Mouse (Mus musculus) midbrain, embryonic 14.5 days (tissue): ENCODE data around the gene Recql. TPM values are rescaled to one million over a fixed set of nuclear protein-coding genes. Genes with fewer than 3 reads are reported as not detected.

Experiments used
- ATAC-seq: fragments of 200-750 bp; cut with Nextera tagmentation; 2 replicates; pipeline ENCODE4 v1.8.0; 2017; ENCODE audit warnings: moderate number of reproducible peaks, moderate library complexity; ENCODE audit not compliant: low FRiP score, low TSS enrichment
- DNase-seq: peaks from one replicate; pipeline ENCODE4 v3.0.0-alpha.2; 2015
- H3K27ac ChIP-seq: fragments of 300-500 bp; sonication (generic); replicated peaks from 2 replicates; pipeline ENCODE4 v1.5.1; 2014; ENCODE audit warnings: mild to moderate bottlenecking, low read depth, low read length, moderate library complexity
- H3K27me3 ChIP-seq: fragments of 300-500 bp; sonication (generic); 2 replicates; pipeline ENCODE4 v1.6.1; 2014; ENCODE audit warnings: low read length, control low read depth, mixed read lengths; ENCODE audit not compliant: control insufficient read depth, insufficient read depth
- H3K36me3 ChIP-seq: fragments of 300-500 bp; sonication (generic); 2 replicates; pipeline ENCODE4 v1.6.1; 2014; ENCODE audit warnings: low read length, control low read depth; ENCODE audit not compliant: control insufficient read depth, insufficient read depth
- H3K4me1 ChIP-seq: fragments of 300-500 bp; sonication (generic); 2 replicates; pipeline ENCODE4 v1.6.1; 2014; ENCODE audit warnings: mild to moderate bottlenecking, antibody characterized with exemption, low read length, control low read depth; ENCODE audit not compliant: control insufficient read depth, insufficient read depth
- H3K4me2 ChIP-seq: fragments of 300-500 bp; sonication (generic); 2 replicates; pipeline ENCODE4 v1.6.1; 2014; ENCODE audit warnings: mild to moderate bottlenecking, low read length, moderate library complexity
- H3K4me3 ChIP-seq: fragments of 300-500 bp; sonication (generic); replicated peaks from 2 replicates; pipeline ENCODE4 v1.5.1; 2014; ENCODE audit warnings: low read depth, low read length
- H3K9ac ChIP-seq: fragments of 300-500 bp; sonication (generic); replicated peaks from 2 replicates; pipeline ENCODE4 v1.6.1; 2014; ENCODE audit warnings: mild to moderate bottlenecking, low read length, moderate library complexity
- H3K9me3 ChIP-seq: fragments of 300-500 bp; sonication (generic); 2 replicates; pipeline ENCODE4 v1.6.1; 2016; ENCODE audit warnings: low read length, control low read depth, mixed read lengths; ENCODE audit not compliant: control insufficient read depth
- WGBS: fragments of 180-500 bp; shearing (Covaris S2); extraction: QIAGEN DNeasy Blood & Tissue Kit; methylation state at CpG from one replicate; pipeline ENCODE4 v1.1.7; 2014; 5-methylcytosine and 5-hydroxymethylcytosine counted together
- polyA plus RNA-seq: library from polyadenylated mRNA; unstranded; fragments of >200 nt; fragmentation: Nextera tagmentation; extraction: Ambion mirVana; gene quantifications from 2 replicates; pipeline ENCODE4 v1.2.1, GENCODE M21; 2014

The Recql gene
- polyA plus RNA-seq, 1 experiment from 2014 or later: 35.7 TPM

DNA sequence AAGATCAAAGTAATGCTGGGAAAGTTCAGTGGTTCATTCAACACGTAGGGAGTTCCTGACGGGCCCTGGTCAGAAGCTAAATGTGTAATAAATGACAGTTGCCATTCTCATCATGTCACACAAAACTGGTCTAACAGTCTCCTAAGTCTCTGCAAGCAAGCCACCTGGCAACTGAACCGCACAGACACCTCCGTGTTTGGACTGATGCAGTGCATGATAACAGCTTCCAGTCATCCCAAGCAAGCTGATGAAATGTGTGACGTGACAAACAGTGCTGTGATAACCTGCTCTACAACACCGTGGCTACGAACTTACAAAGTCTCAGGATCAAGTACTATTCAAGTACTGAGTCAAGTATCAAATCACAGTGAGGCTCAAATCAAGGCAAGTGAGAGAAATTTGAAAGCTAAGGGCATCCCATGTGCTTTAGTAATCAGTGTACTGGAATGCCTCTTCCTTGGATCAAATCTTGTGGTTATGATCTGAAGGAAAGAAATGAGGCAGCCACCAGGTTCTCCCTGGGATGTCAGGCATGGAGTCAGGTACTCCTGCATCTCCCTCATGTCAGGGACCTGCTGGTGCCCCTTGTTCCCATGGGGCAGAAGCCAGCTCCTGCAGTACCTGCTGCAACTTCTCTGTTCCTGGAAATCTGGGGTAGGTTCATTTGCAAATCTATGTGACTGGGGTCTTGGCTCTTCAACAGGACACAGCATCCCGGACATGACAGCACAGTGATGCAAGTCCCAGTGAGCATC lies 8.1 kb downstream of the Recql start:
- H3K4me3 ChIP-seq: no peak overlapping the region
- H3K27ac ChIP-seq: no peak overlapping the region
- H3K4me2 ChIP-seq: no peak overlapping the region
- no peak overlapping the region for H3K9ac ChIP-seq
- WGBS: 94% methylated on average over 8 of the region's 8 CpGs
- no peaks in the 10 kb centered on the region for H3K4me1 ChIP-seq
- ATAC-seq (no peak), DNase-seq (no peak)
- peaks cover 32% of the 10 kb centered on the region for H3K36me3 ChIP-seq
- no peaks in the 10 kb centered on the region for H3K9me3 ChIP-seq
- no peaks in the 10 kb centered on the region for H3K27me3 ChIP-seq

DNA sequence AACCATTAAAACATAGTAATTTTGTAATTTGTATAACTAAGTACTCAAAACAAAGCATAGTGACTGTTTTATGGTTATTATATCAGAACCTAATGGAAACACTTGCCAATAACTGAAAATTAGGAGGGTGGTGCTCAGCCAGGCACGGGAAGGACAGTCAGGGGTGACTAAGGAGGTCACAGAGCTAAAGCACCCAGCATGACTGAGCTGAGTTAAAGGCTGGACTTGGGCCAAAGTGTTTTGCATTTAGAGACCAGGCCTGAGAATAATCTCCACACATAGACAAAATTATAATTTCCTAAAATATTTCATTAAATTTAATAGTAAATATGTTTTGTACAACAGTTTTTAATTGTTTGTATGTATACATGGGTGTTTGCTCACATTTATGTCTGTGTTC lies 9.8 kb downstream of the Recql start:
- H3K27ac ChIP-seq: no peak overlapping the region
- no peak overlapping the region for H3K4me3 ChIP-seq
- no peaks in the 10 kb centered on the region for H3K27me3 ChIP-seq
- 86% methylated on average over 1 of the region's 1 CpGs for WGBS
- no peaks in the 10 kb centered on the region for H3K9me3 ChIP-seq
- H3K36me3 ChIP-seq: peaks cover 42% of the 10 kb centered on the region
- no peak for DNase-seq
- H3K9ac ChIP-seq: no peak overlapping the region
- no peaks in the 10 kb centered on the region for H3K4me1 ChIP-seq
- ATAC-seq: no peak
- no peak overlapping the region for H3K4me2 ChIP-seq

DNA sequence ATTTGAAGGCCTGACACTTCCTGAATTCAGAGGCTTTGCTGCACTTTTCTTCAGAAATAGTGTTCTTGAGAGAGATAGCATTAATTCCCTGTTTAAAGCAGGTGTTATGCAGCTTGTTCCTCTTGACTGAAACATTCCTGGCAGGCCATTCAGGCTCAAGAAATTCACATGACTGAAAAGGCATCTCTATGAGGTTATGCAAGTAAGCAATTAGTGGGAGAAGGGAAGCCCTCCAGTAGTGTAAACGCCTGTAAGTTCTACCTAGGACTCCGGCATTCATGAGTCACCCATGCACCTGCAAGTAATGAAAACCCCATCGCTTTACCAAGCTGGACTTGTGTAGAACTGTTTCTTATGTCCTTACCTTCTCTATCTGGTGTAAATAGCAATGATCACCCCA lies 17.3 kb downstream of the Recql start:
- Histone ChIP-seq H3K9ac (no peak overlapping the region), H3K4me3 (no peak overlapping the region), H3K4me2 (no peak overlapping the region), H3K4me1 (no peaks in the 10 kb centered on the region), H3K27me3 (no peaks in the 10 kb centered on the region), H3K27ac (no peak overlapping the region), H3K9me3 (no peaks in the 10 kb centered on the region), H3K36me3 (peaks cover 78% of the 10 kb centered on the region)
- ATAC-seq (no peak), DNase-seq (no peak)
- WGBS: 92% methylated on average over 3 of the region's 3 CpGs

DNA sequence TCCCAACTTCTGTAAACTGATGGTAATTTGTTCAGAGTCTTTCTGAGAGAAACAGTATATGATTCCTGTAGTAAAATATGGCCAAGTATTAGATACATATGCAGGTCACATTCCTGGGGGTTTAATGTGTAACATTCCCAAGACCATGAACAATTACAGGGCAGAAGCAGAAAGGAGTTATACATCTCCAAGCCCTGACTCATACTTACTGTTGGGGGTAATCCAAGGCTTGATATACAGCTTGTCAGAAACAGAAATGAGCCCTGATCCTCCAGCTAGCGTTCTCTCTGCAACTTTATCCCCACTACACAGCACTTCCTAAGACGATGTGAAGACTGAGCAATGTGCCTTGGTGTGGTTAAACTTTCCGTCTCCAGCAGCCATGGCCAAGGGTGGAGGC lies 19.3 kb downstream of the Recql start:
- peaks cover 81% of the 10 kb centered on the region for H3K36me3 ChIP-seq
- H3K4me2 ChIP-seq: no peak overlapping the region
- WGBS: 91% methylated on average over 3 of the region's 3 CpGs
- no peaks in the 10 kb centered on the region for H3K9me3 ChIP-seq
- no peaks in the 10 kb centered on the region for H3K27me3 ChIP-seq
- no peak for ATAC-seq
- DNase-seq: no peak
- no peaks in the 10 kb centered on the region for H3K4me1 ChIP-seq
- no peak overlapping the region for H3K4me3 ChIP-seq
- no peak overlapping the region for H3K9ac ChIP-seq
- no peak overlapping the region for H3K27ac ChIP-seq

DNA sequence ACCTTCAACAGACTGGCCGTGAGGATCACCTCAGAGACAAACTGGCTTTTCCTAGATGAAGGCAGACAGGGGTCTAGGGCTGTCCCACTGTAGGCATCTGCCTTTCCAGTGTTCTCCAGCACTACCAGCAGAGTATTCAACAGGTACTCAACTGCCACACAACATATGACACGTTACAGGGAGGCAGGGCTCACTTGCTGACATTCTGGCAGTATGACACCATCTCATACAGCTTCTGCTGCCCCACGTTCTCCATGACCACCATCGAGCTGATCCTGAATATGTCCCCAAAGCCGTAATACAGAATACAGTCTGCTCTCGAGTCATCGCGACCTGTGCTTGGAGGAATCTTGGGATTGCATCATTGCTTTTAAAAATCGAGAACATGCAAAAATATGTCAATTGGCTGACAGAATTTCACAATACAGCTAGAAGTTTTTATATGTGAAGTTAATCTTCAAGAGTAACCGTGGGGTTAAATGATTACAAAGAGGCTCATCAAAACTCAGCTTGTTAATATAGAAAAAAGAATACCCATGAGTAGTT lies 20.3 kb downstream of the Recql start:
- H3K36me3 ChIP-seq: peaks cover 81% of the 10 kb centered on the region

DNA sequence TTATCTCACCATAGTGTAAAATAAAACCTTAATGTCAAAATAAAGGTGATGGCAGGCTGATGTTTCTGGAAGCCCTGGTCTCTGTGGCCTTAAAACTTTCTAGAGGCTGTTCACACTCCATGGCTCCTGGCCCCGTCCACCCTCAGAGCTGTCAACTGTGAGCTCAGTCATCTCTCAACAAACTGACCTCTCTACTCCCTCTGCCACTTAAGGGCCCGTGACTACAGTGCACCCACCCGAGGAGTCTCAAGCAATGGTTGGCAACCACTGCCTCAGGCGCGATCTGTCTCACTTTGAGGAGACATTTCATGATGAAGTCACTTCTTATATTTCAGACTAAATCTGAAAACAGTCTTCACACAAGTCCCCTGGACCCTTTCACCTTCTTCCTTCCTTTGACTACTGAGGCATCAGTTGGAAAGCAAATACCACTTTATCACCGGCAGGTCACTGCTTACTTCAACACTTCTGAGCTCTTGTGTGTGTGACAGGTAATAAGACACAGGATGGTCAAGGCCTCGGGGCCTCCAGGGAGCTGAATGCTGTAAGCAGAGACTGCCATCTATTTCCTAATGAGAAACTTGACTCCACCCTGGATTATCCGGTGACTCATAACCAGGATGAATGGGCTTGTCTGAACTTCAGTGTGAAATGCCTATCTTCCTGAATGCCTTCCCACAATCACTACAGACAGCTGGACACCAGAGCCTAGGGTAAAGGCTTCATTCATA lies 21.0 kb downstream of the Recql start:
- Histone ChIP-seq H3K4me2 (no peak overlapping the region), H3K4me3 (no peak overlapping the region), H3K9me3 (no peaks in the 10 kb centered on the region), H3K27me3 (no peaks in the 10 kb centered on the region), H3K4me1 (no peaks in the 10 kb centered on the region), H3K9ac (no peak overlapping the region), H3K36me3 (peaks cover 86% of the 10 kb centered on the region), H3K27ac (no peak overlapping the region)
- ATAC-seq (no peak), DNase-seq (no peak)
- 91% methylated on average over 8 of the region's 8 CpGs for WGBS

More for the DNA sequence above, 20.3 kb downstream of the Recql start:
- Histone ChIP-seq H3K9ac (no peak overlapping the region), H3K4me1 (no peaks in the 10 kb centered on the region), H3K4me3 (no peak overlapping the region), H3K4me2 (no peak overlapping the region), H3K9me3 (no peaks in the 10 kb centered on the region), H3K27me3 (no peaks in the 10 kb centered on the region), H3K27ac (no peak overlapping the region)
- ATAC-seq (no peak), DNase-seq (no peak)
- WGBS: 93% methylated on average over 10 of the region's 10 CpGs

DNA sequence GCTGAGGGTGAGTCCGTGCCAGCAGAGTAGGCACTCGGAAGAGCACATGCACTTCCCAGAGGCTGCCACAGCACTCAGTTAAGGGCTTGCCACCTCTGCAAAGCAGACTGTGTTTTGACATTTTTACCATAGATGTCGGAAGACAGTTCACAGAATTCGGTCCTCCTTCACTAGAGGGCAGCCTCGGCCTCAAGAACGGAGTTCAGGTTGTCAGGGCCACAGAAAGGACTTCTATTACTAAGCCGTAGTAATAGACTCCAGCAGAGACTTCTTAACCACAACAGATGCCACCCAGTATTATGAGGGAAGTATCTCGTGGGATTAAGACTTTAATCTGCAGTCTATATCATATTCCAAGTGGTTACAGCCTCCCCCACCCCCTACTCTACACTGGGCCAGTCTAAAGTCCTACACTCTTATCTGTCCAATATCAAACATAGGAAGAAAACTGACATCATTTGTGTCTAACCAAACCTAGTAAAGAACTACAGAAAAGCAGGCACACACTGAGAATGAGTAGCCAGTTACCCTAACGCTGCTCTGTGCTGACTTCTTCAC lies 23.8 kb downstream of the Recql start:
- peaks cover 91% of the 10 kb centered on the region for H3K36me3 ChIP-seq
- H3K4me3 ChIP-seq: no peak overlapping the region
- no peak overlapping the region for H3K4me2 ChIP-seq
- no peaks in the 10 kb centered on the region for H3K4me1 ChIP-seq
- H3K27me3 ChIP-seq: no peaks in the 10 kb centered on the region
- DNase-seq: peak; percentile 58
- 71% methylated on average over 9 of the region's 9 CpGs for WGBS
- no peak overlapping the region for H3K27ac ChIP-seq
- no peaks in the 10 kb centered on the region for H3K9me3 ChIP-seq
- no peak overlapping the region for H3K9ac ChIP-seq
- ATAC-seq: no peak

DNA sequence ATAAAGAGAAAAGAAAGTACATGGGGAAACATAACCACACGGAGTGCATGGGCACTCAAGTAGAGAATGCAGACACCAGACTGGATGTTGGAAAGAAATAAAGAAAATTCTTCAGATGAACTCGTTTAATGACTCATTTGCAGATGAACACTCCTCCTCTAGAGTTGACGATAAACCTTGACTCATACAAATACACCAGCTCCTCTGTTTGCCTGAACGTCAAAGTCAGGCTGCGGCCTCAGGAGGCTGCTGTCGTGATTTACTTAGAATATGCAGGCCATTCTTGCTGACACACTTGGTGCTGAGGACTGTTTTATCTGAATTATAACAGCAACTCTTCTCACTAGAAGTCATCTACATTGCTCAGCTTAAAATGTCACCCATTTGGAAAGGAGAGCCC lies 24.9 kb downstream of the Recql start:
- no peak overlapping the region for H3K9ac ChIP-seq
- peaks cover 91% of the 10 kb centered on the region for H3K36me3 ChIP-seq
- H3K4me3 ChIP-seq: no peak overlapping the region
- 97% methylated on average over 6 of the region's 6 CpGs for WGBS
- no peaks in the 10 kb centered on the region for H3K9me3 ChIP-seq
- DNase-seq: no peak
- no peaks in the 10 kb centered on the region for H3K27me3 ChIP-seq
- H3K27ac ChIP-seq: no peak overlapping the region
- H3K4me2 ChIP-seq: no peak overlapping the region
- no peak for ATAC-seq
- no peaks in the 10 kb centered on the region for H3K4me1 ChIP-seq
